Mouse (Mus musculus) thymus, postnatal 4 days (tissue): Measurements from ENCODE around the gene Gm17093.
"Not testable (repeated sequence)": the region's sequence is repeated elsewhere in the genome, so short reads cannot be mapped to it uniquely, and the experiment has no call there.

Experiments used
- DNase-seq: peaks from one replicate; pipeline ENCODE4 v3.0.0; 2021

The Gm17093 gene

DNA sequence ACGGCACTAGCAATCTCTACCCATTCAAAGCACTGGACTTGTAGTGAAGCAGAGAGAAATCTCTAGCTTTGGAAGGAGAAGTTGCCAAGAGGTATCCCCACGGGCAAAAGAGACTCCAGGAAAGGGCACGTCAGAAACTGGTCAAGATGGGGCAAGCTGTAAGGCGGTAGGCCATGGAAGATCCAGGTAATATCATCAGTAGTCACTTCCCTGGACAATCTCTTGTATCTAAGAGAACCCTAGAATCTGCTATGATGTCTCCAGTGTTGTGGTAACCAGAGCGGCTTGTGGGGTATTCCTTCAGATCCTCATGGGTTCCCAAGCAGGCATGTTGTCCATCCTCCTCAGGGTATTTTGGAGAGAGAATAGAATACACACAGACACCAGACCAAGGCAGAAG lies at the start of gene Gm17093:
Gm17093 (plus strand) TSS at position 301 of the 400 bp plus-strand sequence.
- DNase-seq, result not testable (repeated sequence)

DNA sequence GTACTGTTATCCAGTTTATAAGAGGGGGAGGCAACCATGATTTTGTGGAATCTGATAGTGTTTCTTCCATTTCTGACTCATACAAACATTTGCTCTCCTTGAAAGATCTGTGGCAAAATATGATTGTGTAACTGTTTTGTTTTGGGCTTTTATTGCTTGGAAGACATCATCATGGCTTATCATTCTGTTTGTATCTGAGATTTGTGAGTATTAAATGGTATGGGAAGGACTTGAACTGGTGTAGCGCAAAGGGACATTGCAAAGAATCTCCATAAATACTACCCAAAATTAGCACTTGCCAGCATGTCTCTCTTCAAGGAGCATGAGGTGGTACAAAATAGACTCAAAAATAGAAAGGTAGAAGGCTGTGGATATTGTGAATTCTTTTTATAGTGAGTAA lies 25.9 kb upstream of the Gm17093 start, which contains the start of gene BC061237:
BC061237 (plus strand) TSS at position 301 of the 400 bp plus-strand sequence.
- not testable (repeated sequence) for DNase-seq

DNA sequence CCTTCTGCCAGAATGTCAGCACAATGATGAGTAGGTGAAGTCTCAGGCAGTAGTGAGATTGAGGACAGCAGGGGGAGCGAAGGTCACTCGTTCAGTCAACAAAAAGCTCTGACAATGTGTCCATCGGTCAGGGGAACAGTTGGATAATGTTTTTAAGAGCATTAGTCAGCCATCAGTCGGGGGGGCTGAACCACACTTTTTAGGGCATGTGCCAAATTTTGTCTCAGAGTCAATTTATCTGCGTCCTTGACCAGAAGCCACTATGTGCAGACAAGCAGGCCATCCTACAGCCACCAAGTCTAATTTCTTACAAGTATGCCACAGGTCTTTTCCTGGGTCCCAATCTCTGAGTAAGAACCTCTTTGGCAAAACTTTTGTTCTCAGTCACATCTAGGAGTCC lies 29.9 kb downstream of the Gm17093 start:
- not testable (repeated sequence) for DNase-seq
